Mouse (Mus musculus): Measurements from ENCODE around the gene Akap13.
"Not testable (repeated sequence)": the region's sequence is repeated elsewhere in the genome, so short reads cannot be mapped to it uniquely, and the experiment has no call there.

The Akap13 gene

DNA sequence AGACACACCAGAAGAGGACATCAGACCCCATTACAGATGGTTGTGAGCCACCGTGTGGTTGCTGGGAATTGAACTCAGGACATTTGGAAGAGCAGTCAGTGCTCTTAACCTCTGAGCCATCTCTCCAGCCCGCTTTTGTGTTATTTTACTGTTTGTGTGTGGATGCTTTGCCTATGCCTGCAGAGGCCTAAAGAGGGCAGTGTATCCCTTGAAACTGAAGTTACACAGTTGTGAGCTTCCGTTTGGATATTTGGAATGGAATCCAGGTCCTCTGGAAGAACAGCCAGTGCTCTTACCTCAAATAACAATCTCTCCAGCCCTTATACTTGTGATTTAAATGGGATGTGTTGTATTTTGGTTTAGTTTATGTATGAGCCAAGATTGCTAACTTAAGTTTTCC, 290.6 kb downstream of the Akap13 start:
- in situ Hi-C loops (cut with MboI; ENCODE audit: low sequenced_read_pairs) = loop anchor here (10.0 to 25.0 kb wide), 2 partner anchors 79 to 609 kb away; no protein-coding TSS in a partner anchor

DNA sequence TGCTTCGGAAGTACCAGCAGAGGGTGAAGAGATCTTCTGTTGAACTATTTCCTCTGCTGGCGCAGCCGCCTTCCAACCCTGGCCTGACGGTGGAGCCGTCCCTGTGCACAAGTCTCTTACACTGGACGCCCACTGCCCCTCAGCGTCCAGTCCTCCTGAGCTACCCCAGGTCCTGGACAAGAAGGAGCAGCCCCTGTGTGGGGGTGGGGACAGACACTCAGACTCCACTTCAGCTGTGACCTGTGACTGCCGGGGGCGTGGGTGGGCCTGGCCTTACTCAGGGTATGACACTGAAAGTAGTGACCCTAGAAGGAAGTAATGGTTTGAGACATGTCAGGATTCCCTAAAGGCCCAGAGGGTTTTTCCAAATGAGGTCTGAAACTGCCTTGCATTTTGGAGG, 295.2 kb downstream of the Akap13 start:
- in situ Hi-C loops (cut with MboI; ENCODE audit: low sequenced_read_pairs) = no loop called here

DNA sequence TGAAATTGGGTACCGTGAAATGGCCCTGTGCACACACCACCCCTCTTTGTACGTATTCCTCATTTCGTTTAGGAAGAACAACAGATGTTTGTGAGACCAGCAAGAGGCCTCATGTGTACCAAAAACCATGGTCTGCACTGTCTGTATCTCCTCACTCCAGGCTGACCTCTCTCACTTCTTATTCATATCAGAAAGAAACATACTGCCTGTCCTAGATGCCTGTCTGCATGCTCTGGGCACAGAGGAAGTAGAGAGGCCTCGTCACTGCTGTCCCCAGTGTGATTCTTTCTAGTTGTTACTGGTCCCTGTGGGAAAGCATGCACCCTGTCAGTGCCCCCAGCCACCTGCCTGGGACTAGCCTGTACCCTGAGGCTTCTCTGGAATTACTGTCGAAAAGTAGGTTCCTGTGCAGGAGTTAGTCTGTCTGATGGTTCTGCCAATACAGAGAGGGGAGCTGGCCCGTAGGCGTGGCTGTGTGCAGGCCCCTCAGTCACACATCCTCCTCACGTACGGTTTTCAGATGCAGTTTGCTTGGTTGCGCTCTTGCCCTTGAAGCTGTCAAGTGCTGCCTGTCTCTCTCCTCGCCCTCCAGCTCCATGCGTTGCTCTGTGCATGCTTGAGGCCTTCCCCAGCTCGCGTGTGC, 295.9 kb downstream of the Akap13 start:
- in situ Hi-C loops (cut with MboI; ENCODE audit: low sequenced_read_pairs) = no loop called here

DNA sequence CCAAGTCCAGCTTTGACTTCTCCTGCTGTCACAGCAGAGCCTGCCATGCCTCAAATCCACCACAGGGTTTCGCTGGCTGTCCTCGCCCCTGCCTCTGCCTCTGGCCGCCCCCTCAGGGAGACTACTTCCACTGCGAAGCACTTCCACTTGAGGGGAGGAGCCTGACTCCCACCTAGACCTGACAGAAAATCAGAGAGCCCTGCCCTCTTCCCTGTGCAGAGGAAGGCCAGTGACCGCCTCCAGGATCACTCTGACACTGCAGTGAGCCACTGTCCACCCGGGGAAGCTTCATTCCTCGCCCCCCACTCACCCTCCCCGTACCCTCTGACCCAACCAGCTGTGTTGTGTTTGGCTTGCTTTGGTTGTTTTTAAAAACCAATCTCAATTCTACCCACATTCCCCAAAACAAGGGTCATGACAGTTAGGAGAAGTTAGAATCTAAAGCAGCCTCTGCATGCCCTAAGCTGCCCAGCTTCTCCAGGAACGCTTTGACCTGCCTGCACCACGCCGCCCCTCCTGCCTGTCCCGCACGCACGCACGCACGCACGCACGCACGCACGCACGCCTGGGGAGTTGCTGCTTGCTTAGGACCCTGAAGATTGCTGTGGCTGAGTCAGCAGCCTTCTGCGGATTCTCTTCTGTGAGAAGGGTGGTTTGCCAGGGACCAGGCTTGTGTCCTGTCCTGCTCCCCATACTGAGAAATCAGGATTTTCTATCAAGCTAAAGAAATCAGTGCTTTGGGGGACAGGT, 297.3 kb downstream of the Akap13 start:
- in situ Hi-C loops (cut with MboI; ENCODE audit: low sequenced_read_pairs) = no loop called here

DNA sequence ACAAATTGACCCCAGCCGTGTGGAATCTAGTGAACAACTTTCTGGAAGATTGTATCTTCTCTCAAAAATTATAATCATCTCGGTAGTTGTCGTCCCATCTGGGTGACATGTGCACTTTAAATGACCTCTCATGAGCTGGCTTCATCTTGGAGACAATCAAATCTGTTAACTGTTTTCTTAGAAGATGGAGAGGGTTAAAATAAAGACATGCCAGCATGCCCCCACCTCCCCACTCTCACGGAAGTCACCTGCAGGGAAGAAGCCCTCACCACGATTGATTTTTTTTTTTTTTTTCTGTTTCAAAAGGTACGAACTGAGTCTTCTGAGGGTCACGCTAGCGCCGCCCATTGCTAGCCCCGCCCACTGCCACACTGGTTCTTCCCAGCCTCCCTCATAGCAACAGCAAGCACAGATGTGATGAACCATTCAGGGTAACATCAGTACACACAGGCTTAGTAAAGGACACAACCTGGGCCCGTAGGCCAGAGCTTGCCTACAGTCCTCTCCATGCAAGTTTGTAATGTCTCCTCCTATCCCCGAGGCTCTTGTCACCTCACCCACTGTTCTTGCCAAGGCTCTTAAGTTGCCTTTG, 298.0 kb downstream of the Akap13 start:
- in situ Hi-C loops (cut with MboI; ENCODE audit: low sequenced_read_pairs) = no loop called here

DNA sequence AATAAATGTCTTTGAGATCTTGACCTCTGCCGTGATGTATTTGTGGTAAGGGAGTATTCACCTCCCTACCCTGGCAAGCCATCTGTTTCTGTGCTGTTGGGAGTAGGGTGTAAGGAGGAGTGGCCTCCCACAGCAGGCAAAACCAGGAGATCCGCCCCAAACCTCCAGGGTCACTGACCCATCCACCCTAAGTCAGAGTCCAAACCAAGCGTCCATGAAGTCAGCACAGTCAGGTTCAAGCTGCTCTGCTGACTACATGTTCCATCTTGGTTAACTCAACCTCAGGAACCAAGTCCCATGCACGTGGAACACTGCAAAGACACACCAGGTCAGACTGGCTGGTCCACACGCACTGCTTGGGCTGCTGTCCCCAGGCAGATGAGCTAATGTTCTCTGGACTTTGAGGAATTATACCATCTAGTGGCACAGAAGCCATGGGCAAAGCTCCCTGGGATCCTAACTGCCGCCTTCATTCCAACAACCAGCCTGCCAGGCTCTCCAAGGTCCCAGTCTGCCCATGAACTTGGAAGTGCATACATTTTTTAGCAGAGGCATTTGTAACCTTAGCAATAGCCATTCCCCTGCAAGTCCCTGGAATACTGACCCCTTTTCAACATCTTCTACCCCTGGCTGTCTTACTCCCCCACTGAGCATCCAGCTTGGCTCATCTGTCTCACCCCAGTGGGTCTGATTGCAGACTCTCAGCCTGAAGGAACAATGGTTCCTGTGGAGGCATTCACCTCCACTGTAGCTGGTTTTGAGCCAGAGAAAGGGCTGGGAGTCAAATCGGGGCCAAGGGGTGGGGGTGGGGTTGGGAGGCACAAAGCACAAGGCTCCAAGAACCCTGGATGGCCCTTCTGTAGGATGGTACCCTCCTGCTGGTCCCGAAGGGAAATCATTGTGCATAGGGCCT, 299.5 kb downstream of the Akap13 start:
- in situ Hi-C loops (cut with MboI; ENCODE audit: low sequenced_read_pairs) = no loop called here

DNA sequence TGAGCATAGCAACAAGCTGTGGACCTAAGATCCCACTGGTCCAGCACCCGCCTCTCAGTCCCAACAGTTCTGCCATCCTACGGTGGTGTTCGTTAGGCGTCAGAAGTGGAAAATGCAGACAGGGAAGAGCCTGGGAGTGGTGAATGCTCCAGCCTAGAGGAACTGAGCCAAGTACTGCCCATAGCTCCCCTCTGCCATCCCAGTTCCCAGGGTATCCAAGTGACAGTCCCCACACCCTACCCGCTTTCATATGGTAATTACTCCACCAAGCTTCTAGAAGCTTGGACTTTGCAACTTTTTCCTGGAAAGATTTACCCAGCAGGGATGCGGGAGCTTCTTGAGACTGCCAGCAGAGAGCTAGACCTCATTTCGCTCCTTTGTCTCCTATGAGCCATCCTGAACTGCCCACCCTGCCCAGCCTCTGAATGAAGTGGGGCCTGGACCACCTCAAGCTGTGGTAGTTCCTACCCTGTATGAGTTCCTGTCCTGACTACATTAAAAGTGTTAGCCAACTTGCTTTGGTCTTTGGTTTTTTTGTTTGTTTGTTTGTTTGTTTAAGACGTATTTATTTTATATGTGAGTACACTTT, 300.6 kb downstream of the Akap13 start:
- in situ Hi-C loops (cut with MboI; ENCODE audit: low sequenced_read_pairs) = no loop called here

DNA sequence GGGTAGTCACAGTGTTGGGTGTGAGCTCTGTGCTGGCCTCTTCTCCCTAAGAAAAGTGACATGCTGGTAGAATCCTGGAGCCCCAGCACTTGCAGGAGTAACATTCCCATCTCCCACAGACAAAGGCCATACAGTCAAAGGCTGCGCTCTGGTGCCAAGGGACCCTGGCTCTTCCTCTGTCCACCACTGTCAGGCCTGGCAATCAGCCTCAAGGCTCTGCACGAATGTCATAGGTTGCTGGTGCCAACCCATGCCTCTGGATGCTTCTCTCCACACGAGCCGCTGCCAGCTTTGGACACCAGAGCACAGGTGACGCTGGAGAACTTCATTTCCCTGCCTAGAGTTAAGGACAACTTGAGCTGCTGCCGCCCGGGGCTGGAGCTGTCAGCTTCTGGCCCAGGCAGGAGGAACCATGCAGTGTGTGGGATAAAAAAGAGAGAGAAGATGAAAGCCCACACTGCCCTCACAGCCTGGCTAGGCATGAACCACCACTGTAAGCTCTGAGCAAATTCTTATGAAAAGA, 304.7 kb downstream of the Akap13 start:
- in situ Hi-C loops (cut with MboI; ENCODE audit: low sequenced_read_pairs) = no loop called here

DNA sequence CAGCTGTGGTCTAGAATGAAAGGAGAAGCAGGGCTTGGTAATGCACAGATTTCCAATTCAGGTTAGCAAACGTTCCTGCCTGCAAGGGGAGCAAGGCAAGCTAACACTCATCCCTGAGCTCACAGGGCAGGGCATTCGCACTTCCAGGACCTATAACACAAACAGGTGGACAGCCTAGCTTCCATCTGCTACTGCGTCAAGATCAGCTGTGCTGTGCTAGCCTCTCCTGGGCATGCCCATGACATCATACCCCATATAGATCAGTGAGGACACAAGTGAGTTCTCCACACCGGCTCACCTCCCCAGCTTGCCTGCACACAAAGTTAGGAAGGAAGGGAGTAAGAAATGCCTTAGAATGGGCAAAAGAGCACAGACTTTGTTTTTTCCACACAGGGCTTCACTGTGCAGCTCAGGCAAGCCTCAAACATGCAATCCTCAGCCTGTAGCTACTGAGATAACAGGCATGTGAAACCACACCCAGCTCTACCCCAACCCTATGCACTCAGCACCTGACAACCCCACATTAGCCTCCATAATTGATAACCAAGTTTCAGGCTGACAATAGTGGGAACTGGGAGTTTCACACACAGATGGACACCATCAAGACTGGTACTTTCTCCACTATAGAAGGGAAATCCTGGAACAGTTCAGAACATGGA, 305.5 kb downstream of the Akap13 start:
- in situ Hi-C loops (cut with MboI; ENCODE audit: low sequenced_read_pairs) = not testable (repeated sequence)

DNA sequence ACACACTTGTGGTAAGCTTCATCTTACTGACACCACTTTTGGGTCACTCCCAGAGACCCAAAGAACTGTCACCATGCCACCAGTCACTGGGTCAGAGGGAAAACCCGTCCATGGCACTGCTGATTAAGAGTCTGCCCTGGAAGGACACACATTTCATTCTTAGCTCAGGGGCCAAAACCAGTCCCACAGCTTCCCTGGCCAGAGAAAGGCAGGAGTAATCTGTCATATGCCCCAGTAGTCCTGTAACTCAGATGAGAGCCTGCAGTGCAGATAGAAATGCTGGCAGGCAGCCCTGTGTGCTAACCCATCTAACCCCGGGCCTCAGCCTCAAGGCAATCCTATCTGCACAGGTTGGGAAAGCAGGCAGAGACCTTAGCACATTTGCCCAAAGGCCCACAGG, 306.9 kb downstream of the Akap13 start:
- in situ Hi-C loops (cut with MboI; ENCODE audit: low sequenced_read_pairs) = not testable (repeated sequence)

DNA sequence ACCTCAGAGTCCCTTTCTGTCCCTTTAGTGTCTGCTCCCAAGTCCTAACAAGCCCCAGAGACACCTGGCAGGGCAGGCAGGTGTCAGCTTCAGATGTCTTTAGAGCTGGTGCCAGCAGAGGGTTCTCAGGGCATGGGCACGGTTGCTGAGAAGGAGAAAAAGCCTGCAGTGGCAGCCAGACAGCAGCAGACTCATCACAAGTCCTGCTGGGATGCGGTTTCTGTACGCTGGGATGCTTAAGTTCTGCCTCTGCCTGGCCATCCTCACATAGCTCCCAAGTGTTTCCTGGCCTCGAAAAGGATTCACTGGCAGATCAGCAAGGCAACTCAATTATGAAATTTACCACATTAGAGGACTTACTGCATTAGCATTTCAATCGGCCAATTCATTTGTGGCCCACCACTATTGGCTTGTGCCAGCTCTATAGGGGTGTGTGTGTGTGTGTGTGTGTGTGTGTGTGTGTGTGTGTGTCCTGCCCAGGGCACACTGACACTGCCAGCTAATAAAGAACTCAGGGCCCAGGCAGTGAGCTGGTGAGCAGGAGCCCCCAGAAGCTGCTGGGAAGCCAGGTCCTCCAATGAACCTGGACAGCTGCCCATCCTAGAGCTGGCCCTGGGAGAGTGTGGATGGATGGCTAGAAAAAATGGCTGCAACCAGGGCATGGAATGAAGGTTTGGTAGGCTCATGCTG, 311.9 kb downstream of the Akap13 start:
- in situ Hi-C loops (cut with MboI; ENCODE audit: low sequenced_read_pairs) = not testable (repeated sequence)

DNA sequence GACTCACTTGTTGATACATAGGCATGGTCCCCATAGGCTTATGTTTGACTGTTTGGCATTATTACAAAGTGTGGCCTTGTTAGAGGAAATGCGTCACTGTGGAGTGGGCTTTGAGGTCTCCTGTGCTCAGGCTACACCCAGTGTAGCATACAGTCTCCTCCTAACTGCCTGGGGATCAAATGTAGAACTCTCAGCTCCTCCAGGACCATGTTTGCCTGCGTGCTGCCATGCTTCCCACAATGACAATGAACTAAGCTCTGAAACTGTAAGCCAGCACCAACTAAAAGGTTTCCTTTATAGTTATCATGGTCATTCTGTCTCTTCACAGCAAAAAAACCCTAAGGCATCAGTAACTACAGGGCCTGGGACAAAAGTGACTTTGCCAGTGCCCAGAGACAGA, 312.8 kb downstream of the Akap13 start:
- in situ Hi-C loops (cut with MboI; ENCODE audit: low sequenced_read_pairs) = no loop called here

DNA sequence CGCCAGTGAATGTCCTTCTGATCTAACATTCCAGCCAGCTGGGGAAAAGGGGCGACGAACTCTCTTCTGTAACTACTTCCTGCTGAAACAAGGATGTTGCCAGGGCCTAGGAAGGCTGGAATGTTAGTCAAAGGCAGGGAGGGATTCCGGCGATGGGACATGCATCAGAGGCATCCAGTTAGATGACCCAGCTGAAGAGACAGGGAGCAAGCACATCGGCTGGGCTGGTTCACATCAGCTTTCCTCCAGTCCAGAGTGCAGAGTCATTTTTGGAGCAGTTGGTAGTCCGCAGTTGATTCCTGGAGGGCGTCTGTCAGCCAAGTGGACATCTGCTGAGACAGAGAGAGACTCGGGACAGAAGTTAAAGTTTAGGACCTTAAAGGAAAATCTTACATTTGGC, 314.6 kb downstream of the Akap13 start:
- in situ Hi-C loops (cut with MboI; ENCODE audit: low sequenced_read_pairs) = no loop called here

DNA sequence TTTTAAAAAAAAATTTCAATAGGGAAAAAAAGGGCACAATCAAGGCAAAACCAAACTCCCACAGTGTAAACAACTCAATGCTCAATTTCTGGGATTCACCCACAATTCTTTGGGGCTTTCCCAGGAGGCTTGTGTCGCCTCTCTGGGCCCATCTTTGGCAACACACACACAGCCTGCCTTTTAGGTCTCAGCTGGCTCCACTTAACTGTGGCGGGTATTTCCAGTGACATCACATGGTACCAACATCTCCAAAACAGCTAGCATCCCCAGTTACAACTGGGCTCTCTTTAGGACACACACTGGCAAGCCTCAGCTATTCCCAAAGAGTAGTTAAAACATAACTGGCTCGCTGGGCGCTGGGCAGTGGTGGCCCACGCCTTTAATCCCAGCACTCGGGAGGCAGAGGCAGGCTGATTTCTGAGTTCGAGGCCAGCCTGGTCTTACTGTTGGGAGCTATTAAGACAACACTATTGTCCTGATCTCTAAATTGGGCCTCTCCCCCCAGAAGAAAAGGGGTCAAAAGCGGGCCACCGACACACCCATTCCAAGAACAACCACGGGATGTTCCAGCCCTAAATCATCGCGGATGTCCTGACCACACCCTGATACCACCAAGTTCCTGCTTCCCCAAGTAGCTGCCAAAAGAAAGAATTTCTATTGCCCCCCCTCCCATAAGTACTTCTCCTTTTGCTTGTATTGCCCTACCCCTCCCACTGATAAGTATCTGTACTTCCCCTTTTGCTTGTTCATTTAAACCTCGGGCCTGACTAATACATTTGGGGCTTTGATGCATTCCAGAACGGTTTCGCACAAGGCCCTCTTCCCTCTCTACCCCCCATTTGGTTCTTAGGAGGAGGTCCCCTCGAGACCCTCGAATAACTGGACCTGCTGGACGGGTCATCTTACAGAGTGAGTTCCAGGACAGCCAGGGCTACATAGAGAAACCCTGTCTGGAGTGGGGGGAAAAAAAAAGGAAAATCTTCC, 319.1 kb downstream of the Akap13 start:
- in situ Hi-C loops (cut with MboI; ENCODE audit: low sequenced_read_pairs) = not testable (repeated sequence)

DNA sequence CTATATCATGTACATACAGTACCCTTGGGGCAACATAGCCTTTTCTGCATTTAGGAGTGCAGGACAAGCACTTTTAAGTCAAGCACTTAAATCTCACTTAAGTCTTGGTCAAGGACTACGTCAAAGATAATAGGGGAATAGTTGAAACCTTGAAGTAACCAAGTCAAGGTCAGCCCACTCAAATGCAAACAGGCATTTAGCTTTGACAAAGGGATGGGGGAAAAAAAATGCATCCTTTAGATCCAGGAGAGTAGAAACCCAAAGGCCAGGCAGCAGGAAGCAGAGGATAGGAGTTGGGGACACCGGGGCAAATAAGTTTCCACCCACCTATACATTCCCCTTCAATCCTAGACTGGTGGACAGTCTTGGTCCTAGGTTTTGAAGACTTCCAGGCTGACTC, 322.7 kb downstream of the Akap13 start:
- in situ Hi-C loops (cut with MboI; ENCODE audit: low sequenced_read_pairs) = no loop called here

DNA sequence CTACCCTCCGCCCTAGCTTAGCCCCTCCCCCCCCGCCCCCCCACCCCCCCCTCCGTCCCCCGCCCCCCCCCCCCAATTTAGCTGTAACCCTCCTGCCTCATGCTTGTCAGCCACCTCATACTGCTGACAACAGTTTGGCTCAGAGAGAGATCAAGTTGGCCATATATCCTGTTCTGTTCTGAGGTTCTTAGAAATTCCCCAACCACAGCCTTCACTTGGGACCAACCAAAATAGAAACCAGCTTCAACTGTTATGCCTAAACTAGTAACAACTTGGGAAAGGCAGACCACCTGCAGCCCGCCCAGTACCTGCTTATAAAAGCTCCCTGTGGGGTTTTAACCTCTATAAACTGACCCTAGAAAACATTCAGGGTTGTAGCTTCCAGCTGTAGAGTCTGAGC, 325.5 kb downstream of the Akap13 start:
- in situ Hi-C loops (cut with MboI; ENCODE audit: low sequenced_read_pairs) = no loop called here

DNA sequence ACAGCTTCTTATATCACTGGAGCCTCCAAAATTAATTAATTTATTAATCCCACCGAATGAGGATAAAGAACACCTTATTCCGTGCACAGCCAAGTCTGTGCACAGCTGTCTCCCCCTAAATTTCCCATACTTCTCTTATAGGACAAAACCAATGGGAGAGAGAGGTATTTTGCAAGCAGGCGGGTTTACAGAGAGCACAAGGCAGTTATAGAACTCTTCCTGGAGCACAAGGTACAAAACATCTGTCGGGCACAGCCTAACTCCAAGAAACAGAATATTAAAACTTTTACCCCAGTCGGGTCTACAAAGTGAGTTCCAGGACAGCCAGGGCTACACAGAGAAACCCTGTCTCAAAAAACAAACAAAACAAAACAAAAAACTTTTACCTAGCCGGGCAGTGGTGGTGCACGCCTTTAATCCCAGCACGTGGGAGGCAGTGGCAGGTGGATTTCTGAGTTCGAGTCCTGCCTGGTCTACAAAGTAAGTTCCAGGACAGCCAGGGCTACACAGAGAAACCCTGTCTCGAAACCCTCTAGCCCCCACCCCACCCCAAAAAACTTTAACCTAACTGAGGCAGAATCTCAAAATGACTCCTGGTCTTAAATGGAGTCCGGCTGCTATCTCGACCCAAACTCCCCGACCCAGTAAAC, 326.1 kb downstream of the Akap13 start:
- in situ Hi-C loops (cut with MboI; ENCODE audit: low sequenced_read_pairs) = no loop called here
